Mouse (Mus musculus): ENCODE results near the gene Fbxo34. TPM values are rescaled to one million over a fixed set of nuclear protein-coding genes. Genes with fewer than 3 reads are reported as not detected.
A peak's percentile ranks its signal among the peaks of the same experiment; 100 is the strongest.
"Not testable (repeated sequence)": the region's sequence is repeated elsewhere in the genome, so short reads cannot be mapped to it uniquely, and the experiment has no call there.

Fbxo34 gene
- 27.2 and 29.1 TPM in 2 replicates for polyA plus RNA-seq (2014; fragmentation: Nextera tagmentation; extraction: Ambion mirVana)

- not testable (repeated sequence) for DNase-seq (ENCODE audit: low spot score); H3K4me1 ChIP-seq (ENCODE audit: control insufficient read depth, insufficient read depth, low read length); H3K27me3 ChIP-seq (ENCODE audit: control insufficient read depth, insufficient read depth, low read length); H3K4me2 ChIP-seq (ENCODE audit: low read depth, severe bottlenecking); H3K9ac ChIP-seq (ENCODE audit: low read length); H3K4me3 ChIP-seq (ENCODE audit: low read depth, low read length); H3K9me3 ChIP-seq (ENCODE audit: control insufficient read depth, low read length); ATAC-seq (ENCODE audit: insufficient number of reproducible peaks, low FRiP score, low TSS enrichment, low read depth); H3K27ac ChIP-seq (replicated peaks; ENCODE audit: low read depth, low read length); H3K36me3 ChIP-seq (ENCODE audit: control insufficient read depth, insufficient read depth, low read length)
- 89% methylated on average over 2 of the region's 5 CpGs for WGBS
Measured at GRCm38 (mm10) chr14:47450121-47450520, at the start of gene Fbxo34. Fbxo34 (plus strand) TSS chr14:47450421.

GRCm38 (mm10) chr14:47402735-47403134 lies 47.5 kb upstream of the Fbxo34 start:
- DNase-seq (ENCODE audit: low spot score) (no peak), ATAC-seq (ENCODE audit: insufficient number of reproducible peaks, low FRiP score, low TSS enrichment, low read depth) (no peak)
- Histone ChIP-seq H3K9ac (ENCODE audit: low read length) (no peak overlapping the region), H3K36me3 (ENCODE audit: control insufficient read depth, insufficient read depth, low read length) (peaks cover 48% of the 10 kb centered on the region), H3K4me3 (ENCODE audit: low read depth, low read length) (no peak overlapping the region), H3K4me1 (ENCODE audit: control insufficient read depth, insufficient read depth, low read length) (no peaks in the 10 kb centered on the region), H3K9me3 (ENCODE audit: control insufficient read depth, low read length) (no peaks in the 10 kb centered on the region), H3K27me3 (ENCODE audit: control insufficient read depth, insufficient read depth, low read length) (no peaks in the 10 kb centered on the region), H3K27ac (replicated peaks; ENCODE audit: low read depth, low read length) (no peak overlapping the region), H3K4me2 (ENCODE audit: low read depth, severe bottlenecking) (no peak overlapping the region)
- 91% methylated on average over 8 of the region's 8 CpGs for WGBS

DNA sequence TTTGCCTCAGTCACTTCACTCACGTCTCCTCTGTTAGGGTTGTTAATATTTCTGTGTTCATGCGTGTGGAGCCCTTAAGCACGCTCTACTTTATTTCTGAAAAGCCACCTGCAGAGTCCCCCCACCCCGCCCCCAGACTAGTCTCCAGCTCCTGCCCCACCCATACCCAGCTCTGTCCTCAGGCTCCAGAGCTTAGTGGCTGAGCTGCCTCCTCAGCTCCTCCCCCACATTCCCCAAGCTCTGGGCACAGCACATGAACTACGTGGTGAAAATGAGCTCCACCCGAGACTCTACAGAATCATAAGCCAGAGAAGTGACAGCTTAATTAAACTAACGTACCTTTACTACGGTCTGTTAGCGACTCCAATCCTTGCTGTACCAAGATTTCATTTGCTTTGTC lies 44.2 kb upstream of the Fbxo34 start:
- Histone ChIP-seq H3K9ac (ENCODE audit: low read length) (no peak overlapping the region), H3K9me3 (ENCODE audit: control insufficient read depth, low read length) (no peaks in the 10 kb centered on the region), H3K27me3 (ENCODE audit: control insufficient read depth, insufficient read depth, low read length) (no peaks in the 10 kb centered on the region), H3K4me1 (ENCODE audit: control insufficient read depth, insufficient read depth, low read length) (no peaks in the 10 kb centered on the region), H3K27ac (replicated peaks; ENCODE audit: low read depth, low read length) (no peak overlapping the region), H3K4me3 (ENCODE audit: low read depth, low read length) (no peak overlapping the region), H3K4me2 (ENCODE audit: low read depth, severe bottlenecking) (no peak overlapping the region), H3K36me3 (ENCODE audit: control insufficient read depth, insufficient read depth, low read length) (peaks cover 46% of the 10 kb centered on the region)
- DNase-seq (ENCODE audit: low spot score): no peak
- 90% methylated on average over 9 of the region's 9 CpGs for WGBS
- no peak for ATAC-seq (ENCODE audit: insufficient number of reproducible peaks, low FRiP score, low TSS enrichment, low read depth)

DNA sequence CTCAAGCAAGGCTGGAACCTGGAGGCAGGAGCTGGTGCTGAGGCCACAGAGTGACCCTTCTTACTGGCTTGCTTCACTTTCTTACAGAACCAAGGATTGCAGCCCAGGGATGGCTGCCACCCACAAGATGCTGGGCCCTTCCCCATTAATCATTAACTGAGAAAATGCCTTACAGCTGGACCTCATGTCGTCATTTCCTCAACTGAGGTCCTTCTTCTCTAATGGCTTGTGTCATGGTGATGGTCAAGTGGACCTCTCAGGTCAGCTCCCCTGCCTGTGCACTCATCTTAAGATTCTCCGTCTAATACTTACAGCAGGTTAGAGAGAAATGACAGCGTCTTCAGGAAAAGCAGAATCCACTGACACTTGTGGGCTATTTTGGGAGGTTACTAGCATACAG lies 32.9 kb upstream of the Fbxo34 start:
- Histone ChIP-seq H3K27ac (replicated peaks; ENCODE audit: low read depth, low read length) (0 out of 2 replicates have a peak overlapping the region, but pooled peaks have one; percentile 51), H3K36me3 (ENCODE audit: control insufficient read depth, insufficient read depth, low read length) (peaks cover 10% of the 10 kb centered on the region), H3K4me1 (ENCODE audit: control insufficient read depth, insufficient read depth, low read length) (peaks cover 7% of the 10 kb centered on the region; the same call in 1 of the 2 replicates), H3K27me3 (ENCODE audit: control insufficient read depth, insufficient read depth, low read length) (no peaks in the 10 kb centered on the region), H3K4me2 (ENCODE audit: low read depth, severe bottlenecking) (peak overlapping the region; percentile 85), H3K9me3 (ENCODE audit: control insufficient read depth, low read length) (no peaks in the 10 kb centered on the region), H3K4me3 (ENCODE audit: low read depth, low read length) (peak overlapping the region; percentile 56), H3K9ac (ENCODE audit: low read length) (peak overlapping the region; percentile 60)
- DNase-seq (ENCODE audit: low spot score) (no peak), ATAC-seq (ENCODE audit: insufficient number of reproducible peaks, low FRiP score, low TSS enrichment, low read depth) (no peak)
- 32% methylated on average over 3 of the region's 3 CpGs for WGBS

- 2% methylated on average over 36 of the region's 36 CpGs for WGBS
- DNase-seq (ENCODE audit: low spot score) (peak; percentile 95), ATAC-seq (ENCODE audit: insufficient number of reproducible peaks, low FRiP score, low TSS enrichment, low read depth) (peak; percentile 93)
- H3K4me2 ChIP-seq (ENCODE audit: low read depth, severe bottlenecking): peak within 1 kb of the TSS; percentile 85
- H3K9ac ChIP-seq (ENCODE audit: low read length): peak within 1 kb of the TSS; percentile 60
- 0 out of 2 replicates have a peak within 1 kb of the TSS, but pooled peaks have one; percentile 51 for H3K27ac ChIP-seq (replicated peaks; ENCODE audit: low read depth, low read length)
- peaks cover 8% of the 10 kb centered on the region for H3K36me3 ChIP-seq (ENCODE audit: control insufficient read depth, insufficient read depth, low read length)
- H3K4me1 ChIP-seq (ENCODE audit: control insufficient read depth, insufficient read depth, low read length): peaks cover 7% of the 10 kb centered on the region; the same call in 1 of the 2 replicates
- peak within 1 kb of the TSS; percentile 56 for H3K4me3 ChIP-seq (ENCODE audit: low read depth, low read length)
- H3K27me3 ChIP-seq (ENCODE audit: control insufficient read depth, insufficient read depth, low read length): no peaks in the 10 kb centered on the region
- H3K9me3 ChIP-seq (ENCODE audit: control insufficient read depth, low read length): no peaks in the 10 kb centered on the region
Measured at GRCm38 (mm10) chr14:47417775-47418665, 32.2 kb upstream of the Fbxo34 start, which contains the start of gene Dlgap5. Dlgap5 (minus strand) TSS chr14:47418407.

DNA sequence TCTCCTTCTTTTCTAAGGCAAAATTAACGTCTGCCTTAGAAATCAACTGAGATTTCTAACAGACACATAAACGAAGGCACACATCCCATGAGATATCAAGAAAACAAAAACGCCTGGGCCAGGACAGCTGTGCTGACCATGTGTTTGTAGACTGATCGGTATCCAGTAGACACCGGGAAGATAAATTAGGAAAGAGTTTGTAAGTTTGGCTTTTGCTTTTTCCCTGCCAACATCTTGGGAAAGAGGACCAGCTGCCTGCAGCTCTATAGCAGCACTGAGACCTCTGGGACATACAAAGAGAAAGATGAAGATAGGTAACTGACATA lies 31.6 kb upstream of the Fbxo34 start:
- DNase-seq (ENCODE audit: low spot score) (no peak), ATAC-seq (ENCODE audit: insufficient number of reproducible peaks, low FRiP score, low TSS enrichment, low read depth) (no peak)
- Histone ChIP-seq H3K4me2 (ENCODE audit: low read depth, severe bottlenecking) (peak overlapping the region; percentile 38), H3K9me3 (ENCODE audit: control insufficient read depth, low read length) (no peaks in the 10 kb centered on the region), H3K36me3 (ENCODE audit: control insufficient read depth, insufficient read depth, low read length) (peaks cover 8% of the 10 kb centered on the region), H3K27me3 (ENCODE audit: control insufficient read depth, insufficient read depth, low read length) (no peaks in the 10 kb centered on the region), H3K9ac (ENCODE audit: low read length) (peak overlapping the region; percentile 40; the same call in 1 of the 2 replicates), H3K4me1 (ENCODE audit: control insufficient read depth, insufficient read depth, low read length) (peaks cover 7% of the 10 kb centered on the region; the same call in 1 of the 2 replicates), H3K4me3 (ENCODE audit: low read depth, low read length) (peak overlapping the region; percentile 56), H3K27ac (replicated peaks; ENCODE audit: low read depth, low read length) (no peak overlapping the region)
- WGBS: 57% methylated on average over 5 of the region's 5 CpGs

DNA sequence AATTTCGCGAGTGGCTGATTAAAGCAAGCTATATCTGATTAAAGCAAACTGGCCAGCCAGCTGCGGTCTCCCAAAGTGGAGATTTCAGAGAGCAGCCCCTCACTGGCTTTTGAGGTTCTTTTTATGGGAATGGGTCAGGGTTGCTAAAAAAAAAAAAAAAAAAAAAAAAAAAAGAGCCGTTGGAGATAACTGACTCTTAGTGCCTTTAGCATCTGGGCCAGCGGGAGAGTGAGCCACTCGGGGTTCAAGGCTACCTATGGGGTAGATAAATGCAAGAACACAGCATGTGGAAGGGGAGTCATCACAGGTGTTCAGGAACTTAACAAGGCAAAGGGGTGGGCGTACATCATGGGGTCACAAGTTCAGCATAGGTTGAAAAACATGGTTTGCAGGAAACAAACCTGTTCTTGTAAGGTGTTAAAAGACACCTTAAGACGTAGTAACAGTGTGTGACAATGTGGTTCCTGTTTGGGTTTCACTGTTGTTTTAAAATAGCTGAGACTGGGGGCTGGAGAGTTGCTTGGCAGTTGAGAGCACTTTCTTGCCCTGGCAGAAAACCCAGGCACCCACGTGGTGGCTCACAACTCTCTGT lies 31.1 kb upstream of the Fbxo34 start:
- 82% methylated on average over 9 of the region's 9 CpGs for WGBS
- Histone ChIP-seq H3K9me3 (ENCODE audit: control insufficient read depth, low read length) (no peaks in the 10 kb centered on the region), H3K27ac (replicated peaks; ENCODE audit: low read depth, low read length) (no peak overlapping the region), H3K4me2 (ENCODE audit: low read depth, severe bottlenecking) (no peak overlapping the region), H3K27me3 (ENCODE audit: control insufficient read depth, insufficient read depth, low read length) (no peaks in the 10 kb centered on the region), H3K9ac (ENCODE audit: low read length) (no peak overlapping the region), H3K4me1 (ENCODE audit: control insufficient read depth, insufficient read depth, low read length) (peaks cover 7% of the 10 kb centered on the region; the same call in 1 of the 2 replicates), H3K4me3 (ENCODE audit: low read depth, low read length) (no peak overlapping the region), H3K36me3 (ENCODE audit: control insufficient read depth, insufficient read depth, low read length) (peaks cover 6% of the 10 kb centered on the region)
- ATAC-seq (ENCODE audit: insufficient number of reproducible peaks, low FRiP score, low TSS enrichment, low read depth) (no peak), DNase-seq (ENCODE audit: low spot score) (no peak)

GRCm38 (mm10) chr14:47419723-47420276 lies 30.4 kb upstream of the Fbxo34 start:
- Histone ChIP-seq H3K4me1 (ENCODE audit: control insufficient read depth, insufficient read depth, low read length) (peaks cover 7% of the 10 kb centered on the region; the same call in 1 of the 2 replicates), H3K36me3 (ENCODE audit: control insufficient read depth, insufficient read depth, low read length) (peaks cover 3% of the 10 kb centered on the region), H3K4me2 (ENCODE audit: low read depth, severe bottlenecking) (no peak overlapping the region), H3K9me3 (ENCODE audit: control insufficient read depth, low read length) (no peaks in the 10 kb centered on the region), H3K9ac (ENCODE audit: low read length) (no peak overlapping the region), H3K27me3 (ENCODE audit: control insufficient read depth, insufficient read depth, low read length) (no peaks in the 10 kb centered on the region), H3K4me3 (ENCODE audit: low read depth, low read length) (no peak overlapping the region), H3K27ac (replicated peaks; ENCODE audit: low read depth, low read length) (no peak overlapping the region)
- DNase-seq (ENCODE audit: low spot score): no peak
- WGBS: 92% methylated on average over 24 of the region's 24 CpGs
- no peak for ATAC-seq (ENCODE audit: insufficient number of reproducible peaks, low FRiP score, low TSS enrichment, low read depth)

Data from limb, embryonic 11.5 days (tissue).